Mouse (Mus musculus) hematopoietic multipotent progenitor cell, adult 10-12 weeks (in vitro differentiated cells): ENCODE data around the gene Spred2. TPM values are rescaled to one million over a fixed set of nuclear protein-coding genes. Genes with fewer than 3 reads are reported as not detected.

Experiments used
- polyA plus RNA-seq: library from polyadenylated mRNA; stranded (reverse); fragments of >175 nt; gene quantifications from 2 replicates; pipeline ENCODE4 v1.2.3, GENCODE M21; 2012; ENCODE audit warnings: low replicate concordance

The Spred2 gene
- polyA plus RNA-seq, result 13.2 and 25.8 TPM in 2 replicates

DNA sequence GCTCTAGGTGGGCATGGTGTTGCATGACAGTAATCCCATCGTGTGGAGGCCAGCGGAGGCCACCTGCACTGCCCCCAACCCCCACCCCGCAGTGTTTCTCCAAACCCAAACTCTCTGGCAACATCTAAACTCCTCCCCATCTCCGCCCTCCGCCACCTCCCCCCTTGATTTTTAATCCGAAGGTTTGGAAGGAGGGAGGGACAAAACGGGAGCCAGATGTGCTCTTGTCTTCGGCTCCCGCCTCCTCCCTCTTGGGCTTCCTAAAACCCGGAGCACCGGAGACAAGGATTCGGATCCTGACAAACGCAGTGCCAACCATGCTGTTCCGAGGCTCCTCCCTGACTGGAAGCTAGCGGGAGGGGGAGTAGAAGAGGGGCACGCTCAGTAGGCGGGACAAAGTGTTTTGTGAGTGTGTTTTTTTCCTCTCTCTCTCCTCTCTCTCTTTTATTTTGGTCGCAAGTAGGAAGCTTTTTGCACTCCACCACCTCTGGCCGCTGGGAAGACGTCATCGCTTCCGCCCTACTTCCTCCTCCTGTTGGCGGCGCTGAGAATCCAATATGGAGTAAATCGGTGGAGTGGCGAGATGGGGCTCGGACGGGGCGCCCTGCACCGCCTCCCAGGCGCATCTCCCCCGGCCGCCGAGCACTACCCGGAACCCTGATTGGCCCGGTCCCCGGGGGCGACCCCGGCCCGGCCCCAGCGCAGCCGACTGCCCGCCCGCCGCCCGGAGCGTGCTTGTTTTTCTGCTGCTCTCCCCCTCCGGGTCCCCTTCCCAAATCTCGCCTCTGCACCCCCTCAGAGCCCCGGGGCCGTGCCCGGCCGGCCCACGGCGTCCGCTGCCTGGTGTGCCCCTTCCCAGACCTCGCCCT is at the start of gene Spred2:
Gene Spred2 (plus strand): TSS at position 488 of the 869 bp plus-strand sequence.

Other genes with a start within 250 kb of the Spred2 start
- 121 and 151 TPM in 2 replicates for gene Actr2, start 188.5 kb downstream of the Spred2 start, polyA plus RNA-seq